Mouse (Mus musculus) hindbrain, embryonic 10.5 days (tissue): Measurements from ENCODE around the gene Cks1b. TPM values are rescaled to one million over a fixed set of nuclear protein-coding genes. Genes with fewer than 3 reads are reported as not detected.

Experiments used
- DNase-seq: peaks from one replicate; pipeline ENCODE4 v3.0.0-alpha.2; 2017; ENCODE audit warnings: low spot score
- H3K27ac ChIP-seq: fragments of 300-500 bp; sonication (generic); 2 replicates; pipeline ENCODE4 v1.5.1; 2016; ENCODE audit warnings: mild to moderate bottlenecking, moderate library complexity
- H3K27me3 ChIP-seq: fragments of 300-500 bp; sonication (generic); 2 replicates; pipeline ENCODE4 v1.6.1; 2016; ENCODE audit warnings: mild to moderate bottlenecking; ENCODE audit not compliant: poor library complexity, insufficient read depth, severe bottlenecking
- H3K36me3 ChIP-seq: fragments of 300-500 bp; sonication (generic); 2 replicates; pipeline ENCODE4 v1.6.1; 2016; ENCODE audit warnings: mild to moderate bottlenecking, moderate library complexity
- H3K4me1 ChIP-seq: fragments of 300-500 bp; sonication (generic); replicated peaks from 2 replicates; pipeline ENCODE4 v1.6.1; 2016; ENCODE audit warnings: mild to moderate bottlenecking
- H3K4me3 ChIP-seq: fragments of 300-500 bp; sonication (generic); 2 replicates; pipeline ENCODE4 v1.5.1; 2016; ENCODE audit warnings: mild to moderate bottlenecking, moderate library complexity
- H3K9me3 ChIP-seq: fragments of 300-500 bp; sonication (generic); 2 replicates; pipeline ENCODE4 v1.6.1; 2016; ENCODE audit warnings: mild to moderate bottlenecking, moderate library complexity
- WGBS: fragments of 180-500 bp; shearing (Covaris S2); methylation state at CpG from one replicate; pipeline ENCODE4 v1.1.7; 2016; 5-methylcytosine and 5-hydroxymethylcytosine counted together
- polyA plus RNA-seq: library from polyadenylated mRNA; unstranded; fragments of >200 nt; fragmentation: Nextera tagmentation; extraction: Ambion mirVana; gene quantifications from 2 replicates; pipeline ENCODE4 v1.2.1, GENCODE M21; 2016

The Cks1b gene
- polyA plus RNA-seq, 1 experiment from 2014 or later = 535 TPM

DNA sequence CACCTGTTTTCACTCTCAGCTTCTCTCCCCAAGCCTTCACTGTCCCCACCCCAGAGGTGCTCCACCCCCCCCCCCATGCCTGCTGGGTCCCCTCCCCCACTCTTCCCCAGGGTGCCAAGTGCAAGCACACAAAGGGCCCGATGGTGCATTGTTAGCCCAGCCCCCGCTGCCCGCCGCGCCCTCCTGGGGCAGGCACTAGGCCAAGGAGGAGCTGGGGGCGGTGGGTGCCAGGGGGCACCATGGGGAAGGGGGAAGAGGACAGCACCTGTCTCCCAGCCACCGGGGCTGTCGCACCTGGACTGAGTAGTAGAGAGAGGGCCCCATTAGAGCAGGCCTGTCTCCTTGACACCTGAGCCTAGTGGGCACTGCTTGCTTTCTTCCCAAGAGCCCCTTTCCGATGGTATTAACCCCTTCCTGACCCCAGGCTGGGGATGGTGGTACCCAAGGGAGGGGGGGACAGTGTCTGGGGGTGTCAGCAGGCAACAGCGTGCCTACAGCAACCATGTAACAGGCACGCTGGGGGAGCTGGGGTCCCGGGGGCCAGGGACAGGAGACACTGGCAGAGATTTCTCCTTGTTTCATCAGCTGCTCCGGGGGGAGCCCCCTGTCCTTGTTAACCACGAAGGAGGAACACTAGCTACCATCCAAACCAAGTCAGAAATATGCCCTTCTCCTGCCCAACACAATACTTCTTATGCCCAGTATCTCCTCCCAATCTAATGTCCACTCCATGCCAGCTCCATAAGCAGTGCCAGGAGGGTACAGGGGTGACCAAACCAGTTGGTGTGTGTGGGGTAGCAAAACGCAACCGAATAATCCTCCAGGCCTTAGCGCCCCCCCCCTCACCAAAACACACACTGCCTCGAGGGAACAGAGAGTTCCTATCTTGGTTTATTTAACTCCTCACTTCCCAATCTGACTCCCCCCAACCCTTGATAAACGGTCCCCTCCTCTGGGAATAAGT, 27.2 kb downstream of the Cks1b start:
- WGBS = 12% methylated on average over 19 of the region's 19 CpGs
- H3K4me1 ChIP-seq = peaks cover 85% of the 10 kb centered on the region
- no peaks in the 10 kb centered on the region for H3K9me3 ChIP-seq
- DNase-seq = no peak
- H3K36me3 ChIP-seq = no peaks in the 10 kb centered on the region
- peak overlapping the region; percentile 90 for H3K27ac ChIP-seq
- peaks cover 40% of the 10 kb centered on the region for H3K27me3 ChIP-seq
- peak overlapping the region; percentile 77 for H3K4me3 ChIP-seq

DNA sequence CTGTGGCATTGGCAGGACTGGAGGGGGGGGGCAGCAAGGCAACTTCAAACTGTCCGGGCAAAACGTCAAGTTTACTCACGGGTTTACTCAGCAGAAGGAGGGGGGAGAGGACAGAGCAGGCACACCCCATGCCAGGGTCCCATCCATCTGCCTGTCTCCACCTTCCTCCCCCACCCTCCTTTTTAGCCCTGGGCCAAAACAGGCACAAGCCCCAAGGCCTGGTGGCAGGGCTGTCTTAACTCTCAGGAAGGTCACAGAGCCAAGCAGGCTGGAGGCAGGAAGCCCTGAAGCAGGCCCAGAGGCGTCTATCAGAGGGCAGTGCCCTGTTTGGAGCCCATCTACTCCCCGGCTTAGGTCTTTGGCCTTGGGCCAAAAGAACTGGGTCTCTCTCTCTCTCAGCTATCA, 28.1 kb downstream of the Cks1b start:
- H3K9me3 ChIP-seq = no peaks in the 10 kb centered on the region
- no peak for DNase-seq
- peak overlapping the region; percentile 77; the same call in 1 of the 2 replicates for H3K4me3 ChIP-seq
- H3K36me3 ChIP-seq = no peaks in the 10 kb centered on the region
- 0 out of 2 replicates have a peak overlapping the region, but pooled peaks have one; percentile 90 for H3K27ac ChIP-seq
- 66% methylated on average over 5 of the region's 5 CpGs for WGBS
- peaks cover 38% of the 10 kb centered on the region for H3K27me3 ChIP-seq
- H3K4me1 ChIP-seq = peaks cover 83% of the 10 kb centered on the region

DNA sequence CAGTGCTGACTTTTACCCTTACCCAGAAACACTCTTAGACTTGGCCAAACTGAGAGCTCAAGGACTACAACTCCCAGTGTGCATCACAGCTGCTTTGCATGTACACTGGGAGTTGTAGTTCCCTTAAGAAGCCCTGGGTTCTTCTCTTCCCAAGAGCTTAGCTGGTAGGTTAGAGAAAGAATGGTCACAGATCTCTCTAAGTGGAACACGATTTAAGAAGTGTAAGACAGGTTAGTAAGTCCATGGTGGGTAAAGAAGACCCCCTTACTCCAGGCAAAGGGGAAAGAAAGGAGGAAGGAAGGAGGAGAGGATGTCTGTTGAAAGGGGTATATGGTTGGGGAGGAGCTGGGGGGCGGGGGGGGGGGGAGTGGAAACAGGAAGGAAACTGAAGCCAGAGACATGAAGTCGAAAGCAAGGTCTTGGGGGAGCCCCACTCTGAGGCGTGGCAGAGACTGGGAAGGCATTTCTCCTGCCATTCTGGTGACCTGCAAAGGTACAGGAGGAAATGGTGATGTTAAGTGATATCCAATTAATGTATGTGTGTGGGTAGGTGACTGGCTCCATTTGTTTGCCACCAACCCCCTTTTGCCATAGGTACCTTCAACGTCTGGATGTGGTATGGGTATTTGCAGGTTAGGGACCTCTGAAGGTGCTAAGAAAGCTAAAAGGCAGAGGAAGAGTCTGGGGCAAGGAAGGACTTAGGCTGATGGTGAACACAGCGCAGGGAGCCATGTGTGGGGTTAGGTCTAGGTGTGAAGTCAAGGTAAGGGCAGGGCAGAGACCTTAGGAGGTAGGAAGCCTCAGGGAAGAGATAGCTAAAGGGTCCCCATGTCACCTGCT, 29.1 kb downstream of the Cks1b start:
- Histone ChIP-seq H3K36me3 (no peaks in the 10 kb centered on the region), H3K27ac (no peak overlapping the region), H3K4me1 (peaks cover 83% of the 10 kb centered on the region), H3K9me3 (no peaks in the 10 kb centered on the region), H3K4me3 (no peak overlapping the region), H3K27me3 (peaks cover 38% of the 10 kb centered on the region)
- WGBS = 65% methylated on average over 6 of the region's 6 CpGs
- DNase-seq = no peak

DNA sequence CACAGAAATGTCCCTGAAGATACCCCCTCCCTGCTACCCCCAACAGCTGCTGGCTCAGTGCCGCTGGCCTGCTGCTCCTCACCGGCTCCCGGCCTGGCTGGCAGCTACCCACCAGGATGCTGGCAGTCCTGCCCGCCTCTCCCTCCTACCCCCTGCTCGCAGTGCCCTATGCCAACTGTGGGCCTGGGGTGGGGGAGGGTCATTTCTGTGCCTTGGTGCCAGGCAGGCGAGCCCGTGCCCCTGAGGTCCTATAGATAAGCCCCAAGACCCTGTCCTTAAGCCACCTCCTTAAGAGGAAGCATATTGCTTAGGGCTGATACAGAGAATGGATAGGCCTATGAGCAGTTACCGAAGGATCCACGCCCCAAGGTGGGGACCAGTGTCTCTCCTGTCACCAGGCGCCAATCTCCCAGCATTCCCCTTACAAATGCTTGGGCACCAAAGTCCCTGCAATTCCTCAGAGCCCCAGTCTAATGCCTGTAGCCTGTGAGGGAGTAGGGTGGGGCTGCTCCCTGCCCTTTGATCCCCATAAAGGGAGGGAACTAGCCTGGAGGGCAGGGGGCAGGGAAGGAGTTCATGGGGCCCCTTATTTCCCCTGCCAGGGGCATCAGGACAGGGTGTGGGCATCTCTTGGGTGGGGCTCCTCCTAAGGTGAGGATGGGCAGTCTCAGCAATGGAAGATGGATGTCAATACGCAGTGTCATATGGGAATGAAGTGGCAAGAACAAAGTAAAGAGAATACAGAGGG, 29.9 kb downstream of the Cks1b start:
- no peaks in the 10 kb centered on the region for H3K36me3 ChIP-seq
- no peak for DNase-seq
- 77% methylated on average over 11 of the region's 11 CpGs for WGBS
- peaks cover 77% of the 10 kb centered on the region for H3K4me1 ChIP-seq
- no peaks in the 10 kb centered on the region for H3K9me3 ChIP-seq
- H3K27ac ChIP-seq = 0 out of 2 replicates have a peak overlapping the region, but pooled peaks have one; percentile 42
- no peak overlapping the region for H3K4me3 ChIP-seq
- peaks cover 38% of the 10 kb centered on the region for H3K27me3 ChIP-seq

DNA sequence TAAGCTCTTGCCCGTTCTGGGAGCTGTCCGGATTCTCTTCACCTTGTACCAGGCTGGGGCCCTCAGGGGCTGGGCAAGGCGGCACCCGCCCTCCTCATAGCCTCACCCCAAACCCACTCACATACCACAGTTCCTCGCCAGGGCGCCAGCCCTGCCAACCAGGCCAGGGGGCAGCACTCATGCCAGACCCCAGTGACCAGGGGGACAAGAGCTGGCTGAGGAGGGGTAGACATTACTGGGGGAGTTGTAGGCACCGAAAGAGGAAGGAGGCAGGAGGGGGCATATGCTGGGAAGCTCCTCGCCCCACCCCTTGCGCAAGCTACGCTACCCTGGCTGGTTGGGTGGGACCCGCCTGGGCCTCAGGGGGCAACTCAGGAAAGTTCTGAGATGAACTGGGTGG, 30.6 kb downstream of the Cks1b start:
- WGBS = 77% methylated on average over 11 of the region's 11 CpGs
- Histone ChIP-seq H3K9me3 (no peaks in the 10 kb centered on the region), H3K4me3 (no peak overlapping the region), H3K36me3 (no peaks in the 10 kb centered on the region), H3K27ac (no peak overlapping the region), H3K27me3 (peaks cover 32% of the 10 kb centered on the region), H3K4me1 (peaks cover 70% of the 10 kb centered on the region)
- no peak for DNase-seq

DNA sequence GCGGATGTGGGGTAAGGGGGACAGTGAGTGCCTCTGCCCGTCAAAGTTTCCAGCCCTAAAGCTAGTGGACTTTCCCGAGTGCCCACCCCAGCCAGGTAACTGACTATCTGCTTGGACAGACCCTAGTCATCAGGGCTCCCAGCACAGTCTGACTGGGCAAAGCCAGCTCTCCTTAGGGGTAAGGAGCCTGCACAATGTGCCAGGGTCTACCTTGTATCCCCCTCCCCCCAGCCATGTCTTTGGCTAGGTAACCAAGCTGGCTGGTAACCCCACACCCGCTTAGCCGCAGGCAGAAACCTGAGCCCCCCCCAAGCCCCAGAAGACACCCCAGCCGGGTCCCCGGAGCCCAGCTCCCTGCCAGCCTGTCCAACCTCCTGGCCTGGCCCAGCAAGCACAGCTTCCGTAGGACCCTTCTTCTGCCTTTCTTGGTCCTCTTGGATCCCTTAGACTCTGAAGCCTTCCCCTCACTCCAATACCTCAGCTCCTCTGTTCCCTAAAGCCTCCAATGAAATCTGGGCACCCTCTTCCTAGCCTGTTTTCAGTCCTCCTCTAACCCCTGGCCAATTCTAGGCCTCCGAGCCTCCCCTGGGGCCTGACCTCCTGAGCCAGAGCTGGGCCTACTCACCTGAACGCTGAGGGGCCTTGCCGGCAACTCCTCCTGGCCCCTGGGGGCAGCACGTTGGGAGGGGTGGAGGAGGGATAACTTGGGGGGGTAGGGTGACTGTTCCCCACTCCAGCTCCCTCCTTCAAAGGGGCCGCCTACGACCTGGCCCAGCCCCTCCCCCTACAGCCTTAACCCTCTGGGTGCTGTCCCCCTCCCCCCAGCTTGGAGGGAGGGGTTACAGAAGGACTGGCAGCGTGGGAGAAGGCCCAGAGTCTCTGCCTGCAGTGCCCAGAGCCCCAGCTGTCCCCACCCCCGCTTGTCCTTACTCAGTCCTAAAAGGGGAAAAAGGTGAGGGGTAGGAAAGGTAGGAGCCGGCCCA, 31.5 kb downstream of the Cks1b start:
- DNase-seq = no peak
- H3K27me3 ChIP-seq = peaks cover 23% of the 10 kb centered on the region
- no peaks in the 10 kb centered on the region for H3K36me3 ChIP-seq
- WGBS = 45% methylated on average over 17 of the region's 17 CpGs
- peak overlapping the region; percentile 36 for H3K27ac ChIP-seq
- peaks cover 61% of the 10 kb centered on the region for H3K4me1 ChIP-seq
- no peaks in the 10 kb centered on the region for H3K9me3 ChIP-seq
- H3K4me3 ChIP-seq = no peak overlapping the region; the same call in 1 of the 2 replicates

DNA sequence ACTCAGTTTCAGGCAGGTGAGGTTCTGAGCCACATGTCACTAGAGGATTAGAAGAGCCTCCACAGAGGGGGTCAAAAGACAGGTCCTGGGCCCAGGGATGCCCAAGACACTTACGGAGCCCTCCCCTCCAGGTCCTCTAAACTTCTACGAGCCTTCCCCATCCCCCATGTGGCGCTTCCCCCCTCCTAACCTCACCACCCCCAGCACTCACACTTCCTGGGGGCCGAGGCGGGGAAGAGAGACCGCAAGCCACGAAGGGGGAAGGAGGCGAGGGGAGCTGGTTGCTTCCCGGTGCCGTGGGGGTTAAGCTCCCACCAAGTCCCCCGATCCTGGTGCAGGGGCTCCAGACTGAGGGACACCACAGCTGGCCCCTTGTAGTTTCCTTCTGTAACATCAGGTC, 32.7 kb downstream of the Cks1b start:
- no peaks in the 10 kb centered on the region for H3K9me3 ChIP-seq
- peaks cover 8% of the 10 kb centered on the region; the same call in 1 of the 2 replicates for H3K36me3 ChIP-seq
- H3K4me3 ChIP-seq = no peak overlapping the region
- H3K27ac ChIP-seq = no peak overlapping the region
- H3K27me3 ChIP-seq = peaks cover 11% of the 10 kb centered on the region
- no peak for DNase-seq
- H3K4me1 ChIP-seq = peaks cover 48% of the 10 kb centered on the region
- 43% methylated on average over 11 of the region's 11 CpGs for WGBS

DNA sequence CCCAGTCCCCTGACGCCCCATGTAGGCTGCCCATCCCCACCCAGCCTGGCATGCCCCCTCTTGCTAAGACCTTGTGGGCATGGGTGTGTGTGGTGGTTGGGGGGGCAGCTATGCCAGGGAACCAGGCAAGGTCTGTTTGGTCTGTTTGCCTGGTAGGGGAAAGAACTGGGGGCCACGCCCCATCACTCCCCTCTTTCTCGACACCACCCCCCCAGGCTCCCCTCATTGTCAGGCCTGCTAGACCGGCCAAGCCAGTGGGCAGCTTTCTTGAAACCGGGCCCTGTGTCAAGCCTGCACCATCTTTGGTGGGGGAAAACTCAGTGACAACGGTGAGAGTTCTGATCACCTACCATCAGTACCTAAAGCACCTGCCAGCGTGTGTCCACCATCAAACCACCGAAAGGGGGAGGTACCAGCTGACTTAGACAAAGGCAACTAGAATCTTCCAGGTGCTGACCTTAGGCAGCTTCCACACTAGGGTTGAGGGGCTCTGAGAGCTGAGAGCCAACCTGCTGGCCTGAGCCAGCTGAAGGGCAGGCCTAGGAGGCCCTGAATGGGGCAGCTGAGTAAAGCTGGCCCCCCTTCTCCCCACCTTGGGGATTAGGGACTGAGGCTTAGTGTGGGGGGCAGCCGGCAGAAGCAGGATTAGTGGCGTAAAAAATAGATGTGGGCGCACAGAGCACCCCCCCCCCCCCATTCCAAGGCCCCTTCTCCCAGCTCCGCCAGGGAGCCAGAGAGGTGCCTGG, 33.7 kb downstream of the Cks1b start:
- Histone ChIP-seq H3K4me3 (peak overlapping the region; percentile 2; the same call in 1 of the 2 replicates), H3K4me1 (peaks cover 48% of the 10 kb centered on the region), H3K9me3 (no peaks in the 10 kb centered on the region), H3K27me3 (peaks cover 6% of the 10 kb centered on the region; the same call in 1 of the 2 replicates), H3K27ac (peak overlapping the region; percentile 50), H3K36me3 (peaks cover 16% of the 10 kb centered on the region; the same call in 1 of the 2 replicates)
- DNase-seq = no peak
- 70% methylated on average over 12 of the region's 12 CpGs for WGBS

DNA sequence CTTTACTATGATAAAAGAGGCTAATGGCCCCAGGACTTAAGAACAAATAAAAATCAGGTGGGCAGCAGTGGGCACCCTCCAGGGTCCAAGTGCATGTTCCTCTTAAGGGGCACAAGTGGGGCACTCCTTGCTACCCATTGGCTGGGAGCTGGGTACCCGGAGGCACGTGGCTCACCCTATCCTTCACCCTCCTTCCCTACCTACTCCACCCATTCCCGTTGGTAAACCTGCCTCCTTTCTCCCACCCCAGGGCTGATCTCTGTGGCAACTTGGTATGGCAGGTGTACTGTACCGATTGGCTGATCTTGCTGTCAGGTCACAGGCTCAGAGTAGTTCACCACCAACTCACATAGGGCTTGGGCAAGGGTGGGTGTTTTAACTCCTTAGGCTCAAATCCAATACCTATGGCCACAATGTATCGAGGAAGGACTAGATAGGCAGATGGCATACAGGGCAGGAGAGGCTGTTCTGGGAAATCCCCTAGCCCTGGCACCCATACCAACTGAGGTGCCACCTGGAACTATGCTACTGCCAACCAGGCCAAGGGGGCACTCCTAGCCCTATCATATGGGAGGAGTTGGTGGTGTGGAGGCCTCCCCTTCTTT, 34.4 kb downstream of the Cks1b start:
- peaks cover 55% of the 10 kb centered on the region for H3K4me1 ChIP-seq
- no peak for DNase-seq
- WGBS = 87% methylated on average over 5 of the region's 5 CpGs
- H3K4me3 ChIP-seq = no peak overlapping the region
- H3K27me3 ChIP-seq = peaks cover 6% of the 10 kb centered on the region; the same call in 1 of the 2 replicates
- H3K36me3 ChIP-seq = peaks cover 18% of the 10 kb centered on the region; the same call in 1 of the 2 replicates
- no peaks in the 10 kb centered on the region for H3K9me3 ChIP-seq
- H3K27ac ChIP-seq = no peak overlapping the region

DNA sequence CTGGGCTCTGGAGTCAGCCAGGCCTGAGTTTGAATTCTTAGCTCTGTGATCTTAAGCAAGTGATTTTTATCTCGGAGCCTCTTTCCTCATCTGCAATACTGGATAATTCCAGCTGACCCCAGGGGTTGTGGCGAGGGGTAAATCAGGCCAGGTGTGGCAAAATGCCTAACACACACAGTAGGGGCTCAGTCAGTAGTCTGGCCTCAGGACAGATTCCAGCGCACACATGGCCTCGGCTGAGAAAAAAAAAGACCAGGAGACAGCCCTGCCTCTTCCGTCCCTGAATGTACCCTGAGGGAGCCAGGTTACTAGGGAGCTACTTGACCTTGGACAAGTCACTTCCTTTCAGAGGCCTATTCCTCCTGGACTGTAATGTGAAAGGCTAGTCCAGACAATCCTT, 35.2 kb downstream of the Cks1b start:
- Histone ChIP-seq H3K4me1 (peaks cover 55% of the 10 kb centered on the region), H3K36me3 (peaks cover 18% of the 10 kb centered on the region; the same call in 1 of the 2 replicates), H3K4me3 (no peak overlapping the region), H3K9me3 (no peaks in the 10 kb centered on the region), H3K27ac (no peak overlapping the region), H3K27me3 (peaks cover 6% of the 10 kb centered on the region; the same call in 1 of the 2 replicates)
- WGBS = 88% methylated on average over 5 of the region's 5 CpGs
- DNase-seq = no peak
